Mouse (Mus musculus): ENCODE measurements around the gene Aunip.

DNA sequence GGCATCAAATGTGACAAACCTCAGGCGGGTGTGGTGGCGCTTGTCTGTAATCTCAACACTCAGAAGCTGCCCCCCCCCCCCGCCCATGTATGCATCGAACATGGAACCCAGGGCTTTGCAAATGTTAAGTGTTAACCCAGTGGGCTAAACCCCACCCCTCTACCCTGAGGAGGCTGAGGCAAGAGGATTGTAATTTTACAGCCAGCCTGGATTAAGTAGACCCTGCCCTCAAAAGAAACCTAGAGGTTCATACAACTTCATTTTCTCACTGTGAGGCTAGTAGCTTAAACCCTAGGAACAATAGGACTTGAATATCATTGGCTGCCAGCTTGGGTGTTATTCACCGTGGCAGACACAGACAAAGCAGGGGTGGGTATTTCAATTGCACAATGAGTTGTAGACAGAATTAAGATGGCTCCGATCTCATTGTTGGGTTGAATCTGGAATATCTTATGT is 41.4 kb upstream of the Aunip start:
- TF ChIP-seq CTCF (IDR thresholded peaks at IDR 0.05; ENCODE audit: low read depth, low read length) (no peak), GATA1 (IDR thresholded peaks at IDR 0.05; ENCODE audit: borderline replicate concordance, low read length) (no peak)

Data from G1E (cell line).